Mouse (Mus musculus) neural tube, embryonic 11.5 days (tissue): ENCODE results near the gene Rbfox1. TPM values are rescaled to one million over a fixed set of nuclear protein-coding genes. Genes with fewer than 3 reads are reported as not detected.

ENCODE experiments used
- ATAC-seq: fragments of 200-750 bp; cut with Nextera tagmentation; 2 replicates; pipeline ENCODE4 v1.8.0; 2017; ENCODE audit warnings: moderate number of reproducible peaks, mild to moderate bottlenecking, moderate TSS enrichment, moderate library complexity; ENCODE audit not compliant: insufficient read depth, low FRiP score, low TSS enrichment
- DNase-seq: peaks from one replicate; pipeline ENCODE4 v3.0.0-alpha.2; 2015; ENCODE audit warnings: low spot score
- H3K27ac ChIP-seq: fragments of 300-500 bp; sonication (generic); 2 replicates; pipeline ENCODE4 v1.5.1; 2014; ENCODE audit warnings: low read depth, mild to moderate bottlenecking, low read length
- H3K27me3 ChIP-seq: fragments of 300-500 bp; sonication (generic); 2 replicates; pipeline ENCODE4 v1.6.1; 2014; ENCODE audit warnings: mild to moderate bottlenecking, low read length, mixed read lengths; ENCODE audit not compliant: control insufficient read depth, insufficient read depth
- H3K36me3 ChIP-seq: fragments of 300-500 bp; sonication (generic); 2 replicates; pipeline ENCODE4 v1.6.1; 2014; ENCODE audit warnings: mild to moderate bottlenecking, low read length, moderate library complexity, mixed read lengths; ENCODE audit not compliant: control insufficient read depth, insufficient read depth
- H3K4me1 ChIP-seq: fragments of 300-500 bp; sonication (generic); 2 replicates; pipeline ENCODE4 v1.6.1; 2014; ENCODE audit warnings: low read length, mixed read lengths; ENCODE audit not compliant: control insufficient read depth, insufficient read depth
- H3K4me2 ChIP-seq: fragments of 300-500 bp; sonication (generic); 2 replicates; pipeline ENCODE4 v1.6.1; 2014; ENCODE audit warnings: low read depth, mild to moderate bottlenecking, moderate library complexity
- H3K4me3 ChIP-seq: fragments of 300-500 bp; sonication (generic); 2 replicates; pipeline ENCODE4 v1.5.1; 2014; ENCODE audit warnings: low read depth, low read length
- H3K9ac ChIP-seq: fragments of 300-500 bp; sonication (generic); 2 replicates; pipeline ENCODE4 v1.6.1; 2014; ENCODE audit warnings: mild to moderate bottlenecking, low read length
- H3K9me3 ChIP-seq: fragments of 300-500 bp; sonication (generic); 2 replicates; pipeline ENCODE4 v1.6.1; 2016; ENCODE audit warnings: low read length; ENCODE audit not compliant: control insufficient read depth
- WGBS: fragments of 180-500 bp; shearing (Covaris S2); extraction: QIAGEN DNeasy Blood & Tissue Kit; methylation state at CpG from one replicate; pipeline ENCODE4 v1.1.7; 2014; 5-methylcytosine and 5-hydroxymethylcytosine counted together
- polyA plus RNA-seq: library from polyadenylated mRNA; unstranded; fragments of >200 nt; fragmentation: Nextera tagmentation; extraction: Ambion mirVana; gene quantifications from 2 replicates; pipeline ENCODE4 v1.2.1, GENCODE M21; 2014

Gene Rbfox1
- polyA plus RNA-seq, 1 experiment from 2014 or later, result 32.9 TPM

DNA sequence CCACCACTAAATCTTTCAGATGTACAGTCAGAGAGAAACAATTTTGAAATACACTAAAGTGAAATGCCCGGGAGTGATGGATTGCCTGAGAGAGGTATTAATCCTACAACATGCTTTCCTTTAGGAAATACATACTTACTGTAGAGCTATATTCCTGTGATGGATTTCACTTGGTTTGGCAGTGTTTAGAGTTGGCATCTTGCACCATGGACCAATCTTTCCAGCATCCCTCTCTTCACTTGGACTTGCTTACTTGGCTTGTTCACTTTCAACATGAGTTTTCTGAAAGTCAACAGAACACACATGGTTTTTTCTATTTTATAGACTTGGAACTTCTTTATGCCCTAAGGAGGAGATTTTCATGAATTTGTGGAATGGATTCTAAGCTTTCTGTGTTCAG is 163.4 kb downstream of the Rbfox1 start:
- H3K4me2 ChIP-seq, result no peak overlapping the region
- WGBS, result 90% methylated on average over 1 of the region's 1 CpGs
- H3K27me3 ChIP-seq, result no peaks in the 10 kb centered on the region
- DNase-seq (no peak), ATAC-seq (no peak)
- H3K4me3 ChIP-seq, result no peak overlapping the region
- no peak overlapping the region for H3K9ac ChIP-seq
- no peak overlapping the region for H3K27ac ChIP-seq
- H3K4me1 ChIP-seq, result no peaks in the 10 kb centered on the region
- H3K9me3 ChIP-seq, result no peaks in the 10 kb centered on the region
- no peaks in the 10 kb centered on the region for H3K36me3 ChIP-seq

DNA sequence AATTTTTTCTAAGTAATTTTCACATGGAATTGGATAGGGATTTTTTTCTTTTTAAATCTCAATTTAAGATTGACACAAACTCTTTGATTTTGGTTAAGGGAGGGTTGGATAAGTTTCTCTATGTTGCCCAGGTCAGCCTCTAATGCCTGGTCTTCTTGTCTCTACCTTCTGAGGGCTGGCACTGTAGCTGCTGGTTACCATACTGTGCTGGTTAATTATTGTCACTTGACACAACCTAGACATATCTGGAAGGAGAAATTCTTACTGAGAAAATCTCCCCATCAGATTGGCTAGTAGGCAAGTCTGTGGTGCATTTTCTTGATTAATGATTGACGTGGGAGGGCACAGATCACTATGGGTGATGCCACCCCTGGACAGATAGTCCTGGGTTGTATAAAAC is 177.3 kb downstream of the Rbfox1 start:
- WGBS, result 88% methylated on average over 1 of the region's 1 CpGs
- DNase-seq, result no peak
- no peak for ATAC-seq

DNA sequence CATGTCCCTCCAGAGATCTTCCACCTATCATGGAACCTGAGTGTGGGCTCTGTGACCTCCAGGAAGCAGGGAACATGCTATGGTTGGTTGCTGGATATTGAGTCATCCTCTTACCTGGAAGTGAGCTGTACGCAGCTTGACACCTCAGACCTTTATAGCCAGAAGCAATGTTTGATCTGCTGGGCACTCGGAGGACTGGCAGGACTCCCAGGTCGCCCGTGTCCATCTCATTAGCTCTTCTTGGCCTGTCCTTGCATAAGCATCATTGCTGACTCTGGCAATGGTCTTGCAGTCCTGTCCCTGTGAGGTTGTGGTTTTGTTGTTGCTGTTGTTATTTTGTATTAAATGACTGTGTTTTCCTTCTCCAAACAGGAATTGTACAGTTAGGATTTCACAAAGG is 180.3 kb downstream of the Rbfox1 start:
- Histone ChIP-seq H3K4me3 (no peak overlapping the region), H3K9ac (no peak overlapping the region), H3K27me3 (no peaks in the 10 kb centered on the region), H3K4me1 (no peaks in the 10 kb centered on the region), H3K27ac (no peak overlapping the region), H3K4me2 (no peak overlapping the region), H3K9me3 (no peaks in the 10 kb centered on the region), H3K36me3 (no peaks in the 10 kb centered on the region)
- 88% methylated on average over 4 of the region's 4 CpGs for WGBS
- ATAC-seq, result no peak
- DNase-seq, result no peak

More for the DNA sequence above, 177.3 kb downstream of the Rbfox1 start:
- H3K9ac ChIP-seq, result no peak overlapping the region
- no peaks in the 10 kb centered on the region for H3K27me3 ChIP-seq
- H3K27ac ChIP-seq, result no peak overlapping the region
- H3K4me1 ChIP-seq, result no peaks in the 10 kb centered on the region
- no peak overlapping the region for H3K4me3 ChIP-seq
- H3K4me2 ChIP-seq, result no peak overlapping the region
- H3K36me3 ChIP-seq, result no peaks in the 10 kb centered on the region
- no peaks in the 10 kb centered on the region for H3K9me3 ChIP-seq

DNA sequence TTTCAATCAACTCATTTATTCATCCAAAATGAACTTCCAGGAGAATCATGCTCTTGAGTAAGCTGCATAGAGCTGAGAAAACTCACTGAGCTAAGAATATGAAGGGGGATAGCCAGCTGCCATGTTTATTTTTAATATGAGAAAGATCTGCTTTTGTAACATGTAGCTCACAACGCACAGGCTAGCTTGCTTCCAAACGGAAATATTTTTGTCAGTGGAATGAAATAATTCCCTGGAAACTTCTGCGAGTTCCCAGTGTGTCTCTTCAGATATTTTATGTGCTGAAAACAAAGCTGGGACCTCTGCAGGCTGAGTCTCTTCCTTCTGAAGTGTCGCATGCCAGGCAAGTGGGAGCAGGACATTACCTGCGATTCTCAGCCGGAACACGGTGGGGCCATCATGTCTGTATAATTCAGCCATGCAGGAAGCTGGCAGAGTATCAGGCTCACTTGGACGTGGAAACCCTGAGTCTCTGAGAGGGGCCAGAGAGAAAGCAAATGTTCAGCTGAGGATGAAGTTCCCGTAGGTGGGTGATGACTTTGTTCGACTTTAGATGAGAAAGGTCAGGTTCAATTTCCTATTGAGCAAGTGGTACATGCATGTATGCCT is 190.4 kb downstream of the Rbfox1 start:
- DNase-seq (no peak), ATAC-seq (no peak)
- 91% methylated on average over 10 of the region's 10 CpGs for WGBS
- no peak overlapping the region for H3K4me2 ChIP-seq
- H3K4me3 ChIP-seq, result no peak overlapping the region
- H3K9ac ChIP-seq, result no peak overlapping the region
- H3K9me3 ChIP-seq, result no peaks in the 10 kb centered on the region
- H3K4me1 ChIP-seq, result no peaks in the 10 kb centered on the region
- H3K27me3 ChIP-seq, result no peaks in the 10 kb centered on the region
- no peak overlapping the region for H3K27ac ChIP-seq
- H3K36me3 ChIP-seq, result no peaks in the 10 kb centered on the region

DNA sequence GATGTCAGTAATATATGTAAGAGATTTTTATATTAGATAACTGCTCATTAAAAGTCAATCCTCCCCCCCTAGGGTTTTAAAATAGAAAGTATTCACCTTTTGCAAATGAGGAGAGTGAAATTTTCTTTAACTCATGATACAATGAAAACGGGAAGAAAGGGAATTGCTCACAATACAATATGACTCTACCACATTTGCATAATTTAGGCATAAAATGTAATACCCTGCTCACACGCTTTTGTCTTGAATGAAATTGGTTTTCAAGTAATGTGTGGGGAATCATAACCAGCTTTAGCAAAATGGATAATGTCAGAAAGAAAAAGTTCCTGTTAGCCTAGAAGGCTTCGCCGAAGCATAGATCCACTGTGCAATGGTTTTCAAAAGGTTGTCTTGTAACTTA is 193.9 kb downstream of the Rbfox1 start:
- Histone ChIP-seq H3K4me3 (no peak overlapping the region), H3K9ac (no peak overlapping the region), H3K4me2 (no peak overlapping the region), H3K27me3 (no peaks in the 10 kb centered on the region), H3K4me1 (no peaks in the 10 kb centered on the region), H3K9me3 (no peaks in the 10 kb centered on the region), H3K36me3 (no peaks in the 10 kb centered on the region), H3K27ac (no peak overlapping the region)
- WGBS, result 75% methylated on average over 4 of the region's 4 CpGs
- no peak for DNase-seq
- ATAC-seq, result no peak

DNA sequence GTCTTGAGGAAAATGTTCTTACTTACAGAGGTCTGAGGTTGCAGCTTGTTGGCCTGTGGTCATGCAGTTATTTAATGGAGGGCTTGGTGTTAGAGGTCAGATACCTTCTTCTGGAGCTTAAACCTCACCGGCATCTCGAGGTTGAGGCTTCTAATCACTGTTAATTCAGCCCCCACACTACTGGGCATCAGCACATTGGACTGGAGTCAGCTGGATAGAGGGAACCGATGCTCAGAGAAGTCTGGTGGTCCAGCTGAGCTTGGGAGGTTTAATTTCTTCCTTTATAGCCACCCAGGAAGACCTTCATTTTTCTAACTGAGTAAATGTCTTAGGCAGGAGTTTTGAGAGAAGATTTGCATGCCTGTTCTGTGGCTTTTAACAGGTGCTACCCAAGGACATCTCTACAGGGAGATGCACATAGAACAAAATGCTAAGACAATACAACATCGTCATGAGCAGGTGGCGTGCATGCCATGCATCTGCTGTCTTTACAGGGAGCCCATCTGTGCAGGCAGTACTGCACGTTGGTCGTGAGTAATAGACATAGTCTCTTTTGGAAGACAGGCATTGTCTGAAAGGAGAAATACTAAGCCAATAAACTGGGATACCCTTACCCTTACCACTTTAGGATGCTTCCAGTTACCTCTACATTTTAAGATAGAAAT is 199.7 kb downstream of the Rbfox1 start:
- no peak overlapping the region for H3K4me2 ChIP-seq
- no peaks in the 10 kb centered on the region for H3K4me1 ChIP-seq
- no peak for ATAC-seq
- H3K27me3 ChIP-seq, result no peaks in the 10 kb centered on the region
- H3K9ac ChIP-seq, result no peak overlapping the region
- no peak overlapping the region for H3K27ac ChIP-seq
- DNase-seq, result no peak
- no peaks in the 10 kb centered on the region for H3K36me3 ChIP-seq
- H3K9me3 ChIP-seq, result no peaks in the 10 kb centered on the region
- H3K4me3 ChIP-seq, result no peak overlapping the region
- WGBS, result 75% methylated on average over 7 of the region's 7 CpGs

DNA sequence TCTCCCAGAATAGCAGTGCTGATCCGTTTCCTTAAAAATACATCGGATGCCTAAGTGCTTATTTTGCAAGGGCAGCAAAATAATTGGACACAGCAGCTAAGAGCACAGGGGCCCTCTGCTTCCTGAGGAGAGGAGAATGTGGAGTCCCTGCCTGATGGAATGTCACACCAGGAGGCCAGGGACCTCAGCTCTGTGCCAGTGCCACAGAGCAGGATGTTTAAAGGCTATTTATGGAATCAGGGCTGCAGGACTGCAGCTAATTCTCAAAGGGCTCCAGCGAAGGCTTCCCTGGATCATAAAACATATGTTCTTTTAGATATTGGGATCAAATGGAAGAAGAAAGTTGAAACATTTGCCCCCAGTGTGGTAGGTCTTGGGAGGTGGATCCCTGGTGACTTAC is 201.0 kb downstream of the Rbfox1 start:
- WGBS, result 44% methylated on average over 3 of the region's 3 CpGs
- no peaks in the 10 kb centered on the region for H3K4me1 ChIP-seq
- H3K4me2 ChIP-seq, result no peak overlapping the region
- no peak overlapping the region for H3K9ac ChIP-seq
- DNase-seq, result no peak
- no peak overlapping the region for H3K4me3 ChIP-seq
- no peaks in the 10 kb centered on the region for H3K9me3 ChIP-seq
- no peaks in the 10 kb centered on the region for H3K36me3 ChIP-seq
- no peak overlapping the region for H3K27ac ChIP-seq
- no peaks in the 10 kb centered on the region for H3K27me3 ChIP-seq
- no peak for ATAC-seq

DNA sequence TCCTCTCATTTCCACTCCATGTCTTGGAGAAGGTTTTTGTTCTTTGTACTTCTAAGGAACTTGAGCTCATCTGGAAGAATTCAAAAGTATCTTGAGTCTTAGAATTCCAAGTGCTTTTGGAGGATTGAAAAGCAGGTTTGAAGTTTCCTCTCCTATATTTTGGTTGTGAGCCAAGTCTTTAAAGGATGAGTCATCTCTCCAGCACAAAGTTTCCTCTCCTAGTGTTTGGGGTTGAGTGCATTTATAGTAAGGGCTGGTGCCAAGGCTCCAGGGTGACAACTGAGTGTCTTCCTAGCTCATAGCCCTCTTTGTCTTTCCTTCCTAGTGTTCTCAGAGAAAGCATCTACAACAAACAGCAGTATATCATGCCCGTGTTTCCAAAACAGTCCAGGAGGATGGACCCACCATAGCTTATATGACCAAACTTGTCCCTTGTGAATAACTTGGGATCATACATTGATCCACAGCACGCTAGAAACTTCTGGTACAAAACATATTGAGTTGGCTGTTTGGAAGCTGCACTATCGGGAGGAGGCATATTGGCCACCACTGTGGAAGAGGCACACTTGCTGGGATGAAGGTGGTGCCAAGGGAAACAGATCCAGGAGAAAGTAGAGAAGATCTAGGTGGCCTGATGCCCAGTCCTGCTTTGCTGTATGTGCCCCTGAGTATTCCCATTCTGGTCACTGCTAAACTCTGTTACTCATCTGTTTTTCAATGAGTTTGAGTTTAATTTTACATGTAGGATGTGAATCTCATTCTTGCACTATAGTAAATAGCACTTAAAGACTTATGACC is 206.4 kb downstream of the Rbfox1 start:
- no peak overlapping the region for H3K4me2 ChIP-seq
- H3K9ac ChIP-seq, result no peak overlapping the region
- H3K4me1 ChIP-seq, result no peaks in the 10 kb centered on the region
- no peak overlapping the region for H3K4me3 ChIP-seq
- DNase-seq, result no peak
- WGBS, result 87% methylated on average over 3 of the region's 3 CpGs
- no peaks in the 10 kb centered on the region for H3K36me3 ChIP-seq
- no peak overlapping the region for H3K27ac ChIP-seq
- H3K9me3 ChIP-seq, result no peaks in the 10 kb centered on the region
- ATAC-seq, result no peak
- H3K27me3 ChIP-seq, result no peaks in the 10 kb centered on the region
